Mouse (Mus musculus): ENCODE data around the gene Nhsl1.

The Nhsl1 gene

DNA sequence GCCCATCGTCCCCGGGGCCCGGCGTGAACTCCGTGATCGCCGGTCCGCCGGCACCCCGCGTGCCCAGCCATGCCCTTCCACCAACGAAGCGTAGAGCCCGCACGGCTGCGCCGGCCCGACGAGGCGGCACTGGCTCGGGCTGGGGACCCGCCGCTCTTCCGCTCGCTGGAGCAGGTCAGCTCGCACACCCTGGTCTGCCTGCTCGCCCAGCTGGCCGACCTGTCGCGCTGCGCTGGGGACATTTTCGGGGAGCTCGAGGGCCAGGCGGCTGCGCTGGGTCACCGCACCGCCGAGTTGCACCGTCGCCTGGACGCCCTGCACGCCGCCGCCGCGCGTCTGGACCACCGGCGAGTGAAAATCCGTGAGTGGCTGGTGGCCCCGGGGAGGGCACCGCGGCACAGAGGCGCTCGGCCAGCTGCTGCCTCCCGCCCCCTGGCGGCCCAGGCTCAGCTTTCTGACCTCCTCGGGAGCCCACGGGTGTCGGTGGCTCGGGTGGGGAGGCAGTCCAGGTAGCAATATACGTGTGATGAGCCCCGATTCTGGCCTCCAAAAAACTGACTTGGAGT, at the start of gene Nhsl1:
Gene Nhsl1, plus strand, starts transcription at position 70 of the 566 bp plus-strand sequence.
- peak; percentile 82 for DNase-seq

DNA sequence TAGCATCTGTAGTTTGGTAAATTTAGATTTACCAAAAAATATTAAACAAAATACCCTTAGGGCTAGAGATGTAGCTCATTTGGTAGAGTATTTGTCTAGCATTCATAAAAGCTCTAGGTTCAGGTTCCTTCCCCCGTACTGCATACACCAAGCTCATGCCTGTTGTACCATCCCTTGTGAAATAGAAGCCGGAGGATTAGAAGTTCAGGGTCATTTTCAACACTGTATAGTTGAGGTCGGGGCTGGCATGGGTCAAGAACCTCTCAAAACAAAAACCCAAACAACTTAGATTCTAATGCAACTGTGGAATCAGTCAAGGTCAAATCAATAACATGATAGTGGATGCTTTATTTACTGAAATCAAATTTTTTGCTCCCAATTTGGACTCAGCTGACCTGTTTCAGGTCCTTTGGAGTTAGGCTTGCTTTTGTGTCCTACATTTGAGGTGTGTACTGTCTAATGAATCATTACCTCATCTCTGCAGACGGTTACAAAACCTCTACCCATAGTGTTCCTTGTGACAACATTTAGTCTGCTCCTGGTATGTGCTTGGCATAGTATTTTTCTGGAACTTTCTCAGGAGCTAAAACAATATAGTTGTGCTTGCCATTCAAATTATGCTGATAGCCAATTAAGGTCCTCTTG, 42.6 kb upstream of the Nhsl1 start:
- DNase-seq, result no peak

DNA sequence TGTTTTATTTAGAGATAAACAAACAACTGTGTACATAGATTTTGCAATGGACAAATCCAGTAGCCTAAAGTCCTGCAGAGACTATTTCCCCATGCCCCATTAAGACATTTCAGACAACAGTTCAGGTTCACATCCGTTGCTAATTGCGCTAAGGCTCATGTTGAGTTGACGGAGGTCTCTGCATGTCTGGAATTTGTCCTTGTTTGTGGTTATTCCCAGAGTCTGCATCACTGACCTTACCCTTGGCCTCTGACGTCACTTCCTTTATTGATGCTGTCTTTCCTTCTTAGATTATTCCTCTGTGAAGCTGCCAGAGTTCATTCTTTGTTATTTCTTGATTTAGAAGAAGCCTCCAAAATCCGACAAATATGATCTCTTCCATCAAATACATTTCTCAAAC, 34.8 kb upstream of the Nhsl1 start:
- no peak for DNase-seq

GRCm38 (mm10) chr10:18289512-18289911, 29.3 kb upstream of the Nhsl1 start:
- DNase-seq, result no peak

DNA sequence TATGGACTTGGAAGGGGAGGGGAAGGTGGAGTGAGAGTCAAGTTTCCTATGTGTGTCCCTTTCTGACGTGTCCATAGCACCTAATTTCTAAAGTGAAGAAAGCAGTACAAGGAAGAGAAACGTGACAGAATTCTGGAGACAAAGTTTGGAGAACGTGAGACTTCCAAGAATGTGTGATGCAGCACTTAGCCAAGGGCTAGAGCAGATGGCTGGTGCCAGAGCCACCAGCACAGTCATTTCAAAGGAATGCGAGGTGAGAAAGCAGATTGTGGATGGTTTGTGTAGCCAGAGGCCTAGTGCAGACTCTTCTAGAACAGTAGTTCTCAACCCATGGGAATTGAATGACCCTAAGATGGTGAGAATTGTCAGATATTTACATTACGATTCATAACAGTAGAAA, 13.7 kb upstream of the Nhsl1 start:
- DNase-seq, result no peak

DNA sequence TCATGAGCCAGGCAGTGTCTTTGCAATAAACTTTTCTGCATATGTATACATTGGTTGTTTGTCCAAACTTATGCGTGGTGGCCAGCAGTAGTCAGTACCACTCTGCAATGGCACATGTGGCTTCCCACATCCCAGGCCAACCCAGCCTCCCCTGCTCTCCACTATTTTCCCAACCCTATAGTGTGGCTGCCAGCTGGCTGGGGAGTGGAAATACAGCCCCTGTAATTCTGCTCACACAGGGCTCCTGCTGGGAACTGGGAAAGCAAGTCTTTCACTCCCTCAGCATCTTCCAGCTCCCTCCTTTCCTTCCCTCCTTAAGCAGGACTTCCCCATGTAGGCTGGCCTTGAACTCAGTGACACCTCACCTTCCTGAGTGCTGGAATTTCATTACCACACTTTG, 3.7 kb upstream of the Nhsl1 start:
- no peak for DNase-seq

DNA sequence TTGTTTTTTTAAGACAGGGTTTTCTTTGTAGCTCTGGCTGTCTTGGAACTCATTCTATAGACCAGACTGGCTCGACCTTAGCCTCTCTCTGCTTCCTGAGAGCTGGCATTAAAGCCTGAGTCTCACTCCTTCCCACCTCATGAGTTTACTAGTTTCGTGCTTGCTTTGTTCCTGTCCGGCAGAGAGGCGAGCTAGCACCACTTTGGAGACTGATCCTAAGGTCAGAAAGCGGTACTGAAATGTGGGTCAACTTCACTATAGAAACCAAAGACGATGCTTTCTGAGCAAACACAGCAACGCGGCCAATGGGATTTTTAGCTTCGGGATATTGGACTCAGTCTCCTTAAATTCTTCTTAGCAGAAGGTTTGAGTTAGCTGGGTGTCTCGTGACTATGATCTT, 1.3 kb upstream of the Nhsl1 start:
- no peak for DNase-seq

GRCm38 (mm10) chr10:18317961-18318915, 547 bp upstream of the Nhsl1 start:
- peak; percentile 78 for DNase-seq

- DNase-seq, result no peak
Measured at GRCm38 (mm10) chr10:18319691-18320090, 906 bp downstream of the Nhsl1 start.

DNA sequence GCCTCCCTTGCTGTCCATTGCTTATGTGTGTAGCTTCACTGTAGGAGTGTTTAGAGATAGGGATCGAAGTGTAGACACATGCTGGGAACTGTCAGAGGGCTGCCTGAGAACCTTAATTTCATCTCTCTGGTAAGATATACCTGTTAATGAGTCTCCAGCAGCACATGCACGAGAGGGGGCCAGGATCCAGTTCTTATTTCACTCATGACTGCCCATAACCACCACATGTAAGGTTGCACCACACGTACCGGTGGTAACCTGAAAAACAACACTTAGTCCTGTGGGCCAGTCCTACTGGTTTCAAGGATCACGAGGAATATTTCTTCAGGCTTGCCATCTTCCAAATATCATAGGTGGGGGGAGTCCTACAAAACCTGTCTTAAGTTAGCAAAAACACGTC, 3.1 kb downstream of the Nhsl1 start:
- no peak for DNase-seq

DNA sequence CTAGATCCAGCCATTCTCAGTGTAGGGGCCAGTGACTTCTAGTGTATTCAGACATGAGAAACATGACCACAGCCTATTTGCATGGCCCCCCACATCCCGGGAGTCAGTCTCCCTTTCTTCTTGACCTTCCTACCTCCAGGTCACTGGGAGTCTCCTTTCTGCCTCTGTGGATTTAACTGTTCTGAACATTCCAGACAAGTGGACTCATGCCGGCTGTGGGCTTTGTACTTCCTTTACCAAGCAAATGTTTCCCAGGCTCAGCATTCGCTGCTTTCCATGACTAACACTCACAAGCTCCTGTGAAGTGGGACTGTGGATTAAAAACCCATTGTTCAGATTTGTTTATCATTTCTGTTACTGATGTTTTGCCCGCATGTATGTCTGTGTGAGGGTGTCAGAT, 4.9 kb downstream of the Nhsl1 start:
- no peak for DNase-seq

DNA sequence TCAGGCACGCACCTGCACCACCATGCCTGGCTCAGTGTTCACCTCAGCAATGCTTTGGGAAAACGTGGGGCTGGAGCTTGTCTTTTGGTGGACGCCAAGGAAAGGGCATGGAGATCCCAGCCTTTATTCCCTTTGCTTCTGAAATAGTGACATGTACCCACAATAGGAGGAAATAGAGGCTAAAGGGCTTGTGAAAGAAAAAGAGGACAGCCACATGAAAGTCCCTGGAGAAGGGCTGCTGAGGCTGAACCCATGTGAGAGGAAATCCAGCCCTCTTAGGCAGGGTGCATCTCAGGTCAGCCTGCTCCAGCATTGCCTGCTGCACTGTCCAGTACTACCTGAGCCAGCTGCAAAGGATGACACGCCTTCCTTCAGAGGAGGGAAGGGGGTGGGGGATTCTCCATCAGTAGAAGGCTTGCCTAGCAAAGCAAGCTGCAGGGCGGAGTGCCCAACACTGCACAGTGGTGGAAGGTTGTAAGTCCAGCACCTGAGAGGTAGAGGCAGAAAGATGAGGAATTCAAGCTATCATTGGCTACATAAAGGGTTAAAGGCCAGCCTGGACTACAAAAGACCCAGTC, 9.6 kb downstream of the Nhsl1 start:
- DNase-seq, result no peak

DNA sequence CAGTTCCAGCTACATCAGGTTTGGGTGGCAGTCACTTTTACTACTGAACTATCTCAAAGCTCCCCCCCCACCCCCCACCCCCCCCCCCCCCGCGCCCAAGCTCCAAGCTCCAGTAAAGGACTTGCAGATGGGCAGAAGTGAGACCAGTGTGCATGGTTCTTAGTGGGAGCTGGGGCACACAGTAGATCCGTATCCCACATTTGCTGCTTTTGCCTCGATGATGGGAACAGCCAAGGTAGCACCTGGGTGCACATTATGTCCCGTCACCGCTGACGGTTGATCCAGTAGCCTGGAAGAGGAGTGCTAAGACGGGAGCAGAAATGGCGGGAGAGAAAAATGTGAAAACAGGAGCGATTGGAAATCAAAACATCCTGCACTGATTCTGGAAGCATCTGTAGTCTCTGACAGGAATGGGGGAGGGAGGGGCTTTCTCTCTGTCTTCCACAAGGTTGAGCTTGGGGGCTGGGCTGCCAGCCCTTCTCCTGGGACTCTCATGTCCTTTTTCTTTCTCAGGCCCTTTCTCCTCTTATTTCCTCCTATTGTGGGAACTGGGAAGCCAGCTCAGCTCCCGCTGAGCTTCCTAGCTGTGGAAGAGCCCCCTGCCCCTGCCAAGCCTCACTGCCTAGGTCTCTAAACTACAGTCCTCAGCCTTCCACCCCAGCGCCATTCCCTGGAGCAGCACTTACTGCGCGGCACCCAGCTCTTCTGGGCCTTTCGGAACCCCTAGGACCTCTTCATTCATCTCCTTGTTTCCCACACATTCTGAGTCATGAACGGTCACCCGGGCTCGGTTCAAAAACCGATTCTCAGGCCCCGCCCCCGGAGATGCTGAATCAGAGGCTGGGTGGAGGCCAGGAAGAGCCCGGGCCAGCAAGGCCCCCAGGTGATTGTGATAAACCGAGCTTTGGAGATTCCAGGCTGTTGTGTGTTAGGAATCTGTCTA, 10.6 kb downstream of the Nhsl1 start:
- DNase-seq, result peak; percentile 65

DNA sequence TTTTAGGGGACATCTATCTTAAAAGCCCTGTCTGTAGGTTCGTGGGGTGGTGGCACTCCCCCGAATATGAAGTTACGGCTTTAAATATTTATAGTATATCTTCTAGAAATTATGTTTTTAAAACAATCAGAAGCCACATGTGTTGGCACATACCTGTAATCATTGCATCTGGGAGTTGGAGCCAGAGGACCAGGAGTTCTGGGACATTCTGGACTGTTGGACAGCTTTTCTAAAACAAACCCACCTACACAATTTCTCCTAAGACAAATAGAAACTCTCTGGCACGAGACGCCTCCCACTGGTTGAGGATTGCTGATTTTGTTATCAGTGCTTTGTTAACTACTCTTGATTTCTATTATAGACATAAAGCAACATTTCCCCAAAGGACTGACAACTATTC, 11.7 kb downstream of the Nhsl1 start:
- no peak for DNase-seq

- DNase-seq, result no peak
Measured at GRCm38 (mm10) chr10:18333575-18333974, 14.8 kb downstream of the Nhsl1 start.

- DNase-seq, result no peak
Measured at GRCm38 (mm10) chr10:18334176-18334575, 15.4 kb downstream of the Nhsl1 start.

- DNase-seq, result no peak
Measured at GRCm38 (mm10) chr10:18334734-18335133, 15.9 kb downstream of the Nhsl1 start.

GRCm38 (mm10) chr10:18337725-18338124, 18.9 kb downstream of the Nhsl1 start:
- no peak for DNase-seq

GRCm38 (mm10) chr10:18339386-18339785, 20.6 kb downstream of the Nhsl1 start:
- no peak for DNase-seq

- no peak for DNase-seq
Measured at GRCm38 (mm10) chr10:18340930-18341329, 22.1 kb downstream of the Nhsl1 start.

GRCm38 (mm10) chr10:18341444-18342196, 22.8 kb downstream of the Nhsl1 start:
- peak; percentile 65 for DNase-seq

DNA sequence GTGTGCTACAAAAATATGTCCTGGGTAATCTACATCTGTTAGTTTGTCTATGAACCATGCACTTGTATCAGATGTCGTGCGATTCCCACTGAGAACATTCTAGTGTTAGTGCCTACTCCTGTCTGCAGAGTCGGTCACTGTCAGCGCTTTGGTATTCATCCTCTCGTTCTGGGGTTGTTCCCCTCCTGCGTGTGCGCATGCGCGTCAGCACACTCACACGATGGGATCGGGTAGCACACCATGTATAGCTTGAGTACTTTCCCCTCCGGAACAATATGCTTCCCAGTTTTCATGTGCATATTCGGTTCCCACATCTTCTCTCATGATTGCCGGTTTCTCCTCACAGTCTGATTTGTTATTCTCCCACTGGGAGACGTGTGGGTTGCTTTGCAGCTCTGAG, 28.4 kb downstream of the Nhsl1 start:
- no peak for DNase-seq
